Mouse (Mus musculus) testis, adult 2 months (tissue): ENCODE results near the gene Zbbx. TPM values are rescaled to one million over a fixed set of nuclear protein-coding genes. Genes with fewer than 3 reads are reported as not detected.

ENCODE experiments used
- H3K27ac ChIP-seq: fragments of 200-500 bp; 2 replicates; pipeline ENCODE4 v1.5.1; 2012; ENCODE audit warnings: low read depth, low read length; ENCODE audit not compliant: control insufficient read depth, insufficient read depth
- H3K27me3 ChIP-seq: fragments of 200-500 bp; 2 replicates; pipeline ENCODE4 v1.6.1; 2012; ENCODE audit warnings: mild to moderate bottlenecking, low read length, moderate library complexity; ENCODE audit not compliant: control insufficient read depth, insufficient read depth
- H3K36me3 ChIP-seq: fragments of 200-500 bp; 2 replicates; pipeline ENCODE4 v1.6.1; 2012; ENCODE audit warnings: mild to moderate bottlenecking, low read length; ENCODE audit not compliant: control insufficient read depth, insufficient read depth
- H3K4me1 ChIP-seq: fragments of 200-500 bp; 2 replicates; pipeline ENCODE4 v1.6.1; 2012; ENCODE audit warnings: low read length; ENCODE audit not compliant: control insufficient read depth, insufficient read depth
- H3K4me3 ChIP-seq: fragments of 200-500 bp; 2 replicates; pipeline ENCODE4 v1.5.1; 2012; ENCODE audit warnings: low read depth, mild to moderate bottlenecking, low read length, moderate library complexity, mixed read lengths; ENCODE audit not compliant: control insufficient read depth
- CTCF ChIP-seq: fragments of 200-500 bp; IDR thresholded peaks from 2 replicates; pipeline ENCODE4 v1.5.1; 2012; ENCODE audit warnings: low read depth, mild to moderate bottlenecking, inconsistent platforms, low read length, moderate library complexity; ENCODE audit not compliant: control insufficient read depth, insufficient read depth, insufficient replicate concordance
- POLR2A ChIP-seq: fragments of 200-500 bp; IDR thresholded peaks from 2 replicates; pipeline ENCODE4 v1.6.1; 2012; ENCODE audit warnings: low read depth, mild to moderate bottlenecking, inconsistent platforms, low read length, moderate library complexity; ENCODE audit not compliant: control insufficient read depth
- polyA plus RNA-seq: library from polyadenylated mRNA; depleted of rRNA; stranded (reverse); fragments of >200 nt; gene quantifications from 2 replicates; pipeline ENCODE4 v1.2.3, GENCODE M21; 2012; rRNA removed

Zbbx gene
- polyA plus RNA-seq, result 63.1 and 77.6 TPM in 2 replicates

DNA sequence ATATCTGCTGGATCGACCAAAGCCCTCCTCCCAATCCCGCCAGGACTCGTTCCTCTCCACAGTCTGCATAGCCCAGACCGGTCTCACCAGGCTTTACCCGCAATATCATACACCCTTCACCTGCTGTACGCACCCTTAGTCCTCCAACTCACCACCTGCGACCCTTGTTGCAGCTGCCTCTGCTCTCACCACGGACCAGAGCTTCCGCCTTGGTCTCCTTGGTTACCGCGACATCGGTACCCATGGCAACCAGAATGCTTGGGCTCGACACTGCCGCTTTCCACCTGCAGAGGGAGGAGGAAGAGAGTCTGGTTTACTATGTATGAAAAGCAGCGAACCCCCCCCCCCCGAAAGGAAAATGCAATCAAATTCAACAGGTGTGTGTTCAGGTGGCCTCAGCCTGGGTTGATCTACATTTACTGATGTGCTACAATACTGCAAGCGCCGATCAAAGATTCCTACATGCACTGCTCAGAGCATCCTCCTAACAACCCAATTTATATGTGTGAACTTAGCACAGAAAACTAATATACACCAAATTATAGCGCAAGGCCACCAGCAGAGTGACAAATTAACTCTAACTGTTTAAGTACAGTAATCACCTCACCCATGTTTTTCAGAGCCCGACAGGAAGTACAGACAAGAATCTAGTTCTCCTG is at the start of gene Zbbx:
Zbbx (minus strand) TSS at position 197 of the 659 bp plus-strand sequence.
- TF ChIP-seq CTCF (peak; percentile 4; the same call in 1 of the 2 replicates), POLR2A (peak; percentile 90; the same call in 1 of the 2 replicates)

DNA sequence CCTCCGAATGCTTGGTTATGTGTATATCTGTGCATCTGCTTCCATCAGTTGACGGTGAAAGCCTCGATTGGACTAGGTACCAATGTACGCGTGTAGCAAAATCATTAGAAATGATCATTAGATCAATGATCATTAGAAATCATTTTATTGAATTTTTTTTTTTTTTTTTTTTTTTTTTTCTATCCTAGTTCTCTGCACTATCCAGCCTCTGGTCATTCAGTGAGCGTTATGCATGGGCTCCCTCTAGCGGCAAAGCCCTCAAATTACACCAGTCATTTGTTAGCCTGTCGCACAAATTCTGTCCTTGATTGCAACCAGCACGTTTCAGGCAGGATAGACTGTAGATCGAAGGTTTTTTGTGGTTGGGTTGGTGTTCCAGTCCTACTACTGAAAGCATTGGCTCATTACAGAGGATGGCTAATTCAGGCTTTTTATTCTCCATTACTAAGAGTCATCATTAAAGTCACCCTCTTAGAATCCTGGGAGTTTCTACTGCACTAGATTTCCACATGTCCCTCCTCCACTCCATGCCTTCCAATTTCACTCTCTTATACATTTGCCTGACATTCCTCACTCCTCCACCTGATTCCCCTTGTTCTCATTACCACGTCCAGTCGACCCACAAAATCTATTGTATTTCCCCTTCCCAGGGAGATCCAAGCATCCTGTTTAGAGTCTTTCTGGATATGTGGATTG is 38.1 kb upstream of the Zbbx start:
- H3K27me3 ChIP-seq, result no peaks in the 10 kb centered on the region

More for the DNA sequence above, at the start of gene Zbbx:
- Histone ChIP-seq H3K27ac (no peak within 1 kb of the TSS), H3K4me1 (no peaks in the 10 kb centered on the region), H3K27me3 (no peaks in the 10 kb centered on the region), H3K36me3 (no peaks in the 10 kb centered on the region), H3K4me3 (peak within 1 kb of the TSS; percentile 84)

DNA sequence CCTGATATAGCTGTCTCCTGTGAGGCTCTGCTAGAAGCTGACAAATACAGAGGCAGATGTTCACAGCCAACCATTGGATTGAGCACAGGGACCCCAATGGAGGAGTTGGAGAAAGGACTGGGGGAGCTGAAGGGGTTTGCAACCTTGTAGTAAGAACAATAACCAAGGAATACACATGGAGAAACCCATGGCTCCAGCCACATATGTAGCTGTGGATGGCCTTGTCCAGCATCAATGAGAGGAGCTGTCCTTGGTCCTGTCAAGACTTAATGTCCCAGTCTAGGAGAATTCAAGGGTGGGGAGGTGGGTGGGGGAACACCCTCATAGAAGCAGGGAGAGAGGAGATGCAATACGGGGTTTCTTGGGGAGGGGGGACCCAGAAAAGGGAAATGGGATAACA is 17.8 kb upstream of the Zbbx start:
- no peaks in the 10 kb centered on the region for H3K4me1 ChIP-seq
- no peaks in the 10 kb centered on the region for H3K36me3 ChIP-seq
- H3K4me3 ChIP-seq, result no peak overlapping the region
- TF ChIP-seq CTCF (no peak), POLR2A (no peak)
- H3K27me3 ChIP-seq, result no peaks in the 10 kb centered on the region
- no peak overlapping the region for H3K27ac ChIP-seq

More for the DNA sequence above, 38.1 kb upstream of the Zbbx start:
- Histone ChIP-seq H3K4me1 (no peaks in the 10 kb centered on the region), H3K27ac (no peak overlapping the region), H3K36me3 (no peaks in the 10 kb centered on the region), H3K4me3 (no peak overlapping the region; the same call in 1 of the 2 replicates)
- TF ChIP-seq CTCF (peak; percentile 39; the same call in 1 of the 2 replicates), POLR2A (no peak)

DNA sequence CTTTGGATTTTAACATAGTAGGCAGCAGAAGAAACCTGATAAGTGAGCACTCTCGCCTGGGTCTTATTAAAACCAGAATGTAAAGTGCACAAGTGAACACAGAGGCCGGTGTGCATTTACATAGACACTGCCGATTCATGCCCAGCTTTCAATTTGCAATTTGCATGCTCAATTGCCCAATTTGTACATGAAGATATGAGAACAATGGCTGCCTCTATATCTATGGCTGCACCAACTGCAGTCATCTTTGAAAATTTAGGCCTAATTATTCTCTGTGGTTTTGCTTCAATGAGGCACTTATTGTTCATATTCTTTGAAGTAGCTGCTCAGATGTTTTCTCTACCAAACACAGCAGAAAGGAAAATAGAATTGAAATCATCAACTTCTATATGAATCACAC is 23.0 kb downstream of the Zbbx start:
- no peak overlapping the region; the same call in 1 of the 2 replicates for H3K4me3 ChIP-seq
- H3K27ac ChIP-seq, result no peak overlapping the region
- TF ChIP-seq POLR2A (no peak), CTCF (no peak)
- no peaks in the 10 kb centered on the region for H3K27me3 ChIP-seq
- no peaks in the 10 kb centered on the region for H3K4me1 ChIP-seq
- H3K36me3 ChIP-seq, result no peaks in the 10 kb centered on the region

DNA sequence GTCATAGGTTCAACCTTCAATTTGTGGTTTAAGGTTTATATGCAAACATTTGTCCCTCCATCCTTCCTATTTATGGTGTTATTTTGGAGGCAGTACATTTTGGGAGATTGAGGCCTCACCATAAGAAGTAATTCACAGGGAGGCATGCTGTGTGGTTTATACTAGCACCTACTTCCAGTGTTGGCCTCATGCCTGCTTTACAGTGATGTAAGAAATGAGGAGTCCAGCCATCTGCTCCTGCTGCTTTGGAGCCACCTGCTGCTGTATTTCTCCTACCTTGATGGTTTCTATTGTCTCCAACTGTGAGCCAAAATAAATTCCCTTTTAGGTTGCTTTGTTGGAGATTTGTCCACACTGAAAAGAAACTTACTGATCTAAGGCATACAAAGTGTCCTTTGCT is 60.0 kb downstream of the Zbbx start:
- no peaks in the 10 kb centered on the region for H3K4me1 ChIP-seq
- H3K36me3 ChIP-seq, result no peaks in the 10 kb centered on the region
- no peak overlapping the region for H3K27ac ChIP-seq
- H3K27me3 ChIP-seq, result no peaks in the 10 kb centered on the region
- H3K4me3 ChIP-seq, result no peak overlapping the region
- TF ChIP-seq CTCF, result no peak
- TF ChIP-seq POLR2A, result no peak

DNA sequence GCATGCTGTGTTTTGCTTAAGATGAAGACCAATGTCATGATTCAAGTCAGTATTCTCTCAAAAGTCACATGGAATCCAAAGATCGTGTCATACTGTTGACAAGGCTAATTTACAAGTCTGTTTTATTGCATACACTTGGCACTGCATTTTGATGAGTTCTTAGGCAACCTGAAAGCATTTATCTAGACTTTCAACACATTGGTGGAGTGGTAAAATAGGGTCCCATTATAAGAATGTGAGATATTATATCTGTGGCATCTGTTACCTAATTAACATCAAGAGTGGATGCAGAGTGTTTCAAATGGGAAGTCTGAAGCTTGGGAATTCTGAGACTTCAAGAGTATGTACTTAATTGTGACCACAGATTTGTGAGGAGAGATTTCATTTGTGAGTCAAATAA is 79.1 kb downstream of the Zbbx start:
- Histone ChIP-seq H3K4me3 (no peak overlapping the region), H3K27ac (no peak overlapping the region), H3K27me3 (no peaks in the 10 kb centered on the region), H3K4me1 (no peaks in the 10 kb centered on the region), H3K36me3 (no peaks in the 10 kb centered on the region)
- TF ChIP-seq CTCF (no peak), POLR2A (no peak)

DNA sequence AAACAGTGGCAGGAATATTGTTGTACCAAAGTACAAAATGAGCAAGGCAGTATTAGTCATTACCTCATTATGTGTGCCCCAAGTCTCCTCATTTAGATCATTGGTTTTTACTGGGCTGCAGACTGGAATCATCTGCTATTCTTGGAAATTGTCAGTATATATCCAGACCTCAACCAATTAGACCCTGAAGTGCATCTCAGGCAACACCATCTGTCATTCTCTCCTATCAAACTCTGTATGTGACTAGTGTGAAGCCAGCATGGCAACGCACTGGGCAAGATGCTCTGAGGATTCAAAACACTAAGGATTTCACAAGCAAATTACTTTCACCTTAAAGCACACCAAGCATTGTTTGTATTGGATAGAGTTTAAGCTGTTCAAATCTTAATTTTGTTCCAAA is 85.9 kb downstream of the Zbbx start:
- no peak for TF ChIP-seq CTCF
- TF ChIP-seq POLR2A, result no peak
- H3K4me3 ChIP-seq, result no peak overlapping the region
- no peak overlapping the region for H3K27ac ChIP-seq
- H3K36me3 ChIP-seq, result no peaks in the 10 kb centered on the region
- H3K4me1 ChIP-seq, result no peaks in the 10 kb centered on the region
- H3K27me3 ChIP-seq, result no peaks in the 10 kb centered on the region
